Mouse (Mus musculus): ENCODE measurements around the gene Dhrs1.

Dhrs1 gene

GRCm38 (mm10) chr14:55745180-55745860 lies at the start of gene Dhrs1, which contains the start of gene Nop9:
TSS of gene Dhrs1 (minus strand) at chr14:55745690.
TSS of gene Nop9 (plus strand) at chr14:55745693.
- peak; percentile 91 to 94 for DNase-seq

DNA sequence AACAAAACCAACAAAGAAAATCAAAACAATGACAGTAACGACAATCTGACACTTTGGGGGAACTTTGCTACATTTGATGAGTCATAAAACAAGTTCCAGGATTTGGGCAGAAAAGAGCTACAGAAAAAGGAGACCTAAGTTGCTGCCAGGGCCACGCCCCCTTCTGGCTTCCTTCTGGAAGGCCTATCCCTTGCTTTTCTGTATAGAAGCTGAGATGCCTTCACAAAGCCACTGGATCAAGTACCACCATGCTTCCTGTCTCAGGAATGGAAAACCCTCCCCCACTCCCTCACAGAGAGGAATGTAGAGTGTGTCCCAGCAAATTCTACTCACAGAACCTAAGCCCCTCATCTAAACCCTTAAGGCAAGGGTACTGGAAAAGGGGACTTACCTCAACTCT lies 48.5 kb upstream of the Dhrs1 start:
- DNase-seq: peak in 1 of 2 experiments; percentile 37

GRCm38 (mm10) chr14:55793461-55793860 lies 48.0 kb upstream of the Dhrs1 start:
- no peak for DNase-seq

- DNase-seq: peak; percentile 49 to 66
Measured at GRCm38 (mm10) chr14:55788256-55789050, 43.0 kb upstream of the Dhrs1 start, which contains the start of gene Ripk3. TSS of gene Ripk3 (minus strand) at chr14:55788865.

DNA sequence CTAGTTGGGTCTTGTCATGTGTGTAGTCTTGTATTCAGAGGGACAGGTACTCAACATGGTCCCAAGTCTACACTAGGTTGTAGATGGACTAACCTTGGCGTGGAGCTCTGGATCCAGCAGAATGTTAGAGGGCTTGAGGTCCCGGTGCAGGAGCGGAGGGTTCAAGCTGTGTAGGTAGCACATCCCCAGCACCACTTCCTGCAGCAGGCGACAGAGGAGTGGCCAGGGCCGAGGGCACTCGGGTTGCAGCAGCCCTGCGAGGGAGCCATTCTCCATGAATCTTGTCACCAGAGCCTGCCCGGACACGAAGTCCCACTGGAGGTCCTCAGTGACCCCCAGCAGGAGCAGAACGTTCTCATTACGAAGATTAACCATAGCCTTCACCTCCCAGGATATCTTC lies 42.2 kb upstream of the Dhrs1 start:
- peak in 1 of 2 experiments; percentile 11 for DNase-seq

DNA sequence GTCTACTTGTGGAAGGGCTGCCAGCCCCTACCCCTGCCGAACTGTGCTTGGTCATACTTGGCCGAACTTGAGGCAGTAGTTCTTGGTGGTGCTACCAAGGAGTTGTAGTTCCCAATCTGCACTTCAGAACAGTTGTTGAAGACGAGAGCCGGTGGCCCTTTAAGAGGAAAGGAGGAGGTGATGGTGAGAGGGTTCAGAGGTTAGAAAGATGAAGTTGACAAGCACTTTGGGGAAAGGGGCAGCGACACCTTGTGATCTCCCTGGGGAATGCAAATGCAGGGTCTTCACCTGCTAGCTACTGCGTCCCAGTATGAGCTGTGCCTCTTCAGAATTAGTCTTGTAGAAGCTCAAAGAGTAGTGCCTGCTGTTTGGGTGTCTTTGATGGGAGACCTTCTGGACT lies 39.7 kb upstream of the Dhrs1 start:
- peak; percentile 39 to 54 for DNase-seq

GRCm38 (mm10) chr14:55783958-55784235 lies 38.4 kb upstream of the Dhrs1 start, which contains the start of gene Adcy4:
TSS of gene Adcy4 (minus strand) at chr14:55784095.
- peak; percentile 44 to 58 for DNase-seq

DNA sequence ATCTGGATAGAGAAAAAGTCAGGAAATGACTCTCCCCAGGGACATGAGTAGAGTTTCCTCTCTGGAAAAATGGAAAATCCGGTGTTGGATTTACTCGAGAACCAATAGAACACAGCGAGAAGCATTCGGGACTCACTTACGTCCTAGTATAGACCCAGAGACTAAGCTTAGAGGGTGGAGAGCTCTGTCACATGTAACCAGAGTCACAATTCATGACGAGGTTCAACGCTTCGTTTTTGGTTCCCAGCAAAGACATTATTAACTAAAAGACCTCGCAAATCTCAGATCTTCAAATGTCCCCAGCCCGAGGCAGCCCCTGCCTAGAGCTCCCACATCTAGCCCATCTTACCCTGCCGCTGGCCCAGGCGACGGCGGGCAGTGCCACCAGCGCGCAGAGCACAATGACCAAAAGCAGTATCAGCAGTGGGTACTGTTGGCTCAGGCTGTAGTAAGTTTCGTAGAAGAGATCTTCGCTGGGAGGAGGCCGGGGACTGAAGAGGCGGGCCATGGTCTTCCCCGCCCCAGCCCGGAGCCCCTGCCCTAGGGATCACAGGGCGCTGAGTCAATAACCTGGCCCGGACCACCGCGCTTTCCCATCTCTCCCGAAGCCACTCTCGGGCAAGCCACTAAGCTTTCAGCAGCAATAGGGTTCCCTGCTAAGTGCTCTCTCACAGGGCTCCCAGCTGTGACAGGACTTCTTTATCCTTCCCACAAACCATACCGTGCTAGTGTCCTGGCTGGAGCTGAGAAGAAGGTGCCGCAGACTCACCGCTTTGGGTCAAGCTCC lies 37.9 kb upstream of the Dhrs1 start:
- peak; percentile 39 to 56 for DNase-seq

- DNase-seq: peak; percentile 30 to 39
Measured at GRCm38 (mm10) chr14:55782361-55782960, 37.0 kb upstream of the Dhrs1 start.

DNA sequence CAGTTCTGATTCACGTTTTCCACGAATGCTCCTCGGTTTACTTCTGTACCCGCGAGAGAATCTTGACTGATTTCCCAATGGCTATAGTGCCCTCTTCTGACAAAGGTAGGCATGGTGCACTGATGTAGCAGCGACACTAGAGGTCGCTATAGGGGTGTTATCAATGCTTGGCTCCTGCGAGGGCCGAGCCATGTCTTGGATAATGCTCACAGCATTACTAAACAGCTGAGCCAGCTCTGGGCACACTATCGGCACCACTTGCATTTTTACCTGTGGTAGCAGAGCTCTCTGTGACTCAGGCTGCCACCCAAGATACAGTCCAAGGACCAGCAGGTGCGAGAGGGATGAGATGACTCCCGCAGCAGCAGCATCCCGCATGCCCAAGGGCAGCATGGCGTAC lies 35.8 kb upstream of the Dhrs1 start:
- peak; percentile 68 to 80 for DNase-seq

DNA sequence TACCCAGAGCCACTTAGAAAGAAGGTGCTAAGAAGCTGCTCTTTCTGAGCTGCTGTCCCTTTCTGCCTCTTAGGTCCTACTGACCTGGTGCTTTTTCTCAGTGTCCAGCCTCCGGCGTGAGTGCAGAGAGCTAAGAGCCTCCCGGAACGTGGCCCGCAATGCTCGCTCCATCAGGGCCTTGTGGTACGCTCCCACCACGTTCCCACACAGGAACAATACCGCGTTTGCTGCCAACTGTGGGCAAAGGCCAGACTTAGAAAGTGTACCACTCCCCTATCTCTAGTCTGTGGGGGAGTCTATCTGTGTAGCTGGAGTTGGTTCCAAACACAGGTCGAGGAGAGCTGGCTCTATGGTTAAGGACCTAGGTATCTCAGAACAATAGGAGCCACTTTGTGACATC lies 35.2 kb upstream of the Dhrs1 start:
- peak in 1 of 2 experiments; percentile 6 for DNase-seq

DNA sequence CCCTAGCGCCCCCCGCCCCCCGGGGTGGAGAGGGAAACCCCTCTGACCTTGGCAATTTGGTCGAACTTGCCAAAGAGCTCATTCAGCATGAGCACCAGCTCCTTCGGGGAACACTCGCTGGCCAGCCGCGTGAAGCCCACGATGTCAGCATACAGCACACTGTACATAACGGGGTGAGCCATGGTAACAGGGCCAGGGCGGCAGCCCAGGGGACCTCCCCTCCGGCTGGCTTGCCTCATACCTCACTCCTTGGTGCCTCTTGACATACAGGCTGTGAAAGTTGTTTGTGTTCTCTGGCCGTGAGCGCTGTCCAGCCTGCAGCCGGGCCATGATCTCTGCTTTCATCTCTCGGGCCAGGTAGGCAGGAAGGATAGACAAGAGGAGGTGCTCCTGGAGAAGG lies 34.2 kb upstream of the Dhrs1 start:
- peak in 1 of 2 experiments; percentile 5 for DNase-seq

DNA sequence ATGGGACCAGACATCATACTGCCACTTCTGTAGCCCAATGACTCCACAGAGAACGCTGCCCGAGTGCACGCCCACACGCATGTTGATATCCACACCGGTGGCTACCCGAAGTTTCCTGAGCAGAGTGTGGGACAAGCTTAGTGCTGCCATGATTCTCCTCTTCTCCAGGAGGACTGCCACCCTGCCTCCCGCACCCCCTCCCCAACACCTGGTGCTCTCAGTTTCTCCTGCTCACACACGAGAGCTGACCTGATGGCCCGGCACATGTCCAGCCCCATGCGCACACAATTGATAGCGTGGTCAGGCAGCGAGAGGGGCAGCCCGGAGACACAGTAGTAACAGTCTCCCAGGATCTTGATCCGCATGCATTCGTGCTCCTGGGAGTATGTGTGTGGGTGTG lies 33.2 kb upstream of the Dhrs1 start:
- peak in 1 of 2 experiments; percentile 1 for DNase-seq

GRCm38 (mm10) chr14:55777806-55778205 lies 32.3 kb upstream of the Dhrs1 start:
- no peak for DNase-seq

DNA sequence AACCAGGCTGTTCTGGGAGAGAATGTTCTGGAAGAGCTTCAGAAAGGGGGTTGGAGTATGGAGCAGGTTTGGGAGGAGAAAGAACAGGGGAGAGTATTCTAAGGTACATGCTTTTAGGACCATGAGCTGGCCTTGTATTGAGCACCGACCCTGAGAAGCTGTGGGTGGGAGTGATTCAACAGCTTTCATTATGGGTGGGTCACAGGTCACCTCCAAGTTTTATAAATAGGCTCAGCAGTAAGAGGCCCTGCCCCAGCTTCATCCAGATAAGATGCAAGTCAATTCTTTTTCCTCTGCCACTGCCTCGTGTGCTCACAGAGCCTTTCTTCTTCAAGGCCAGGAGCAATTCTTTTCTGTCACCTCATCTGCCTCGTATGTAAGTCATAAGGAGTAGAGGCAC lies 31.7 kb upstream of the Dhrs1 start:
- DNase-seq: no peak

DNA sequence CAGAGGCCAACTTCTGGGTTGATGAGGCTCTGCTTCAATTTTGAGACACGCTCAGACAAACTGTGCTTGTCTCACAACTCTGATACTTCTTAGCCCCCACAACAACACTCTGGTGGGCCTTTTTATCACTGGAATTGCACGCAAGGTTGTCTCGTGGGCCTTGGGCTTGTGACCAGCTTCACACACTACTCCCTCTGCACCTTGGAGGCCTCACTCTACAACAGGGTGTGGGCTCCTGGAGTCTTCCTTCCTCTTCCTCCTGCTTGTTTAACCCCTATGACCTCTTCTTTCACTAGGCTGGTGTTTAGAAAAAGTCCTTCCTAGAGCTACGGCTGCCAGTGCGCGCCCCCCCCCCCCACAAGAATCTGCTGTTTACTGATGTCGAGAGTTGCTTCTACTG lies 31.2 kb upstream of the Dhrs1 start:
- DNase-seq: no peak

- no peak for DNase-seq
Measured at GRCm38 (mm10) chr14:55769087-55769703, 23.7 kb upstream of the Dhrs1 start.

GRCm38 (mm10) chr14:55768555-55768954 lies 23.1 kb upstream of the Dhrs1 start:
- DNase-seq: no peak

- peak; percentile 80 to 87 for DNase-seq
Measured at GRCm38 (mm10) chr14:55767519-55768414, 22.3 kb upstream of the Dhrs1 start.

DNA sequence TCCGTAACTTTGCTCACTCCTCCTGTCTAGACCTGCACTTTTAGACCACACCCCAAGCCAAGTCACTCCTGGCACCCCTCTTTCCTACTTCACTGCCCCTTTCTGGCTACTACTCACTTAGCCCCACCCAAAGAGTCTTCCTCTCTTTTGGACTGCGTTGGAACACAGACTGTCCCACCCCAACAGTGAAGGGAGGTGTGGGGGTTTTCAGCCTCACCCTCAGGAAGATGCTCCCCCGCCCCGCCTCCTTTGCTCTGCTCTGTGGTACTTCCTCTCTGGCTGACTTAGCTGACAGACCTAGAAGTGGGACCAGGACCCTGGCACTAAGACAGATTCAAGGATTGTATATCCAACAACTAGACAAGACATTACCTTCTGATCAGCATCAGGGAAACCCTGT lies 20.2 kb upstream of the Dhrs1 start, which contains the start of gene Ltb4r1:
Ltb4r1 (plus strand) TSS at position 267 of the 400 bp plus-strand sequence.
- DNase-seq: no peak

DNA sequence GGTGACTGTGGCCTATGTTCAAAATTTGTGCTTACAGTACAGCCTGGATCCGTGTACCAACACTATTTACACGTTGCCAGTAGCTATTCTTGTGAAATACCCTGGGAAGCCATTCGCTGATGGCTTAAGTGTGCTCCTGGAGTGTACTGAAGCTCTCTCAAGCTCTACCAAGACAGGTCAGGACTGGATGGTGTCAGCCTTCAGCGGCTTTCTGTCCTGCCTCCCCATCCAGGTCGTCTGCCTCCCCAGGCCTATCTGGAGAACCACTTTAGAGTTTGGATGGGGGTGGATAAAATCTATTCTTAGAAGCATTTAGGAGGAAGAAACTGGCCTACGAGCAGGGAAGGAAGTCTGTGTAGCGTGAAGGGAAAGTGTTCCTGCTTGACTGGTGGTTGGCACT lies 17.7 kb upstream of the Dhrs1 start:
- DNase-seq: peak in 1 of 2 experiments; percentile 31
